Mouse (Mus musculus): Measurements from ENCODE around the gene Lmntd1.
"Not testable (repeated sequence)": the region's sequence is repeated elsewhere in the genome, so short reads cannot be mapped to it uniquely, and the experiment has no call there.

Gene Lmntd1

GRCm38 (mm10) chr6:145344719-145345118, 269.4 kb downstream of the Lmntd1 start:
- DNase-seq (ENCODE audit: low read depth, low spot score): no peak

GRCm38 (mm10) chr6:145343457-145343856, 270.7 kb downstream of the Lmntd1 start:
- DNase-seq (ENCODE audit: low read depth, low spot score): no peak

- DNase-seq (ENCODE audit: low read depth, low spot score): no peak
Observed at GRCm38 (mm10) chr6:145342836-145343235, 271.3 kb downstream of the Lmntd1 start.

GRCm38 (mm10) chr6:145341301-145342193, 272.6 kb downstream of the Lmntd1 start:
- peak; percentile 90 for DNase-seq (ENCODE audit: low read depth, low spot score)

GRCm38 (mm10) chr6:145340657-145341146, 273.4 kb downstream of the Lmntd1 start:
- peak; percentile 99 for DNase-seq (ENCODE audit: low read depth, low spot score)

- no peak for DNase-seq (ENCODE audit: low read depth, low spot score)
Observed at GRCm38 (mm10) chr6:145339956-145340656, 274.0 kb downstream of the Lmntd1 start.

- peak; percentile 18 for DNase-seq (ENCODE audit: low read depth, low spot score)
Observed at GRCm38 (mm10) chr6:145338571-145339294, 275.4 kb downstream of the Lmntd1 start.

GRCm38 (mm10) chr6:145337521-145337920, 276.6 kb downstream of the Lmntd1 start:
- not testable (repeated sequence) for DNase-seq (ENCODE audit: low read depth, low spot score)

- no peak for DNase-seq (ENCODE audit: low read depth, low spot score)
Observed at GRCm38 (mm10) chr6:145335876-145336768, 278.0 kb downstream of the Lmntd1 start.

- DNase-seq (ENCODE audit: low read depth, low spot score): peak; percentile 11
Observed at GRCm38 (mm10) chr6:145334211-145334610, 279.9 kb downstream of the Lmntd1 start.

GRCm38 (mm10) chr6:145326141-145326806, 287.8 kb downstream of the Lmntd1 start:
- DNase-seq (ENCODE audit: low read depth, low spot score): no peak

- DNase-seq (ENCODE audit: low read depth, low spot score): no peak
Observed at GRCm38 (mm10) chr6:145325095-145325494, 289.0 kb downstream of the Lmntd1 start.

GRCm38 (mm10) chr6:145324470-145324869, 289.6 kb downstream of the Lmntd1 start:
- DNase-seq (ENCODE audit: low read depth, low spot score): no peak

- DNase-seq (ENCODE audit: low read depth, low spot score): no peak
Observed at GRCm38 (mm10) chr6:145322246-145322645, 291.9 kb downstream of the Lmntd1 start.

- DNase-seq (ENCODE audit: low read depth, low spot score): no peak
Observed at GRCm38 (mm10) chr6:145320156-145320555, 294.0 kb downstream of the Lmntd1 start.

Data from A20 (cell line).